Mouse (Mus musculus): ENCODE data around the gene Atp6v0e. TPM values are rescaled to one million over a fixed set of nuclear protein-coding genes. Genes with fewer than 3 reads are reported as not detected.
A peak's percentile ranks its signal among the peaks of the same experiment; 100 is the strongest.

The Atp6v0e gene
- polyA plus RNA-seq, 1 experiment = 112 TPM

GRCm38 (mm10) chr17:26633186-26633585, 29.8 kb upstream of the Atp6v0e start:
- no peak for TF ChIP-seq CTCF (IDR thresholded peaks at IDR 0.05; ENCODE audit: control insufficient read depth, insufficient read depth, low read length)
- TF ChIP-seq POLR2A (IDR thresholded peaks at IDR 0.05; ENCODE audit: borderline replicate concordance, control insufficient read depth, low read depth, low read length) = no peak
- Histone ChIP-seq H3K27ac (ENCODE audit: control insufficient read depth, insufficient read depth, low read depth, low read length, poor library complexity) (no peak overlapping the region), H3K4me1 (ENCODE audit: control insufficient read depth, insufficient read depth, low read length) (no peaks in the 10 kb centered on the region; the same call in 1 of the 2 replicates), H3K4me3 (replicated peaks; ENCODE audit: control insufficient read depth, low read depth, low read length) (no peak overlapping the region)
- WGBS = 86% methylated on average over 9 of the region's 9 CpGs

- 87% methylated on average over 9 of the region's 9 CpGs for WGBS
- no peak overlapping the region for H3K27ac ChIP-seq (ENCODE audit: control insufficient read depth, insufficient read depth, low read depth, low read length, poor library complexity)
Observed at GRCm38 (mm10) chr17:26633926-26634325, 29.1 kb upstream of the Atp6v0e start.

GRCm38 (mm10) chr17:26634539-26634938, 28.5 kb upstream of the Atp6v0e start:
- WGBS = 81% methylated on average over 7 of the region's 7 CpGs
- no peak for TF ChIP-seq CTCF (IDR thresholded peaks at IDR 0.05; ENCODE audit: control insufficient read depth, insufficient read depth, low read length)
- no peak for TF ChIP-seq POLR2A (IDR thresholded peaks at IDR 0.05; ENCODE audit: borderline replicate concordance, control insufficient read depth, low read depth, low read length)
- Histone ChIP-seq H3K27ac (ENCODE audit: control insufficient read depth, insufficient read depth, low read depth, low read length, poor library complexity) (no peak overlapping the region), H3K4me1 (ENCODE audit: control insufficient read depth, insufficient read depth, low read length) (no peaks in the 10 kb centered on the region), H3K4me3 (replicated peaks; ENCODE audit: control insufficient read depth, low read depth, low read length) (no peak overlapping the region)

More at GRCm38 (mm10) chr17:26633926-26634325, 29.1 kb upstream of the Atp6v0e start:
- Histone ChIP-seq H3K4me3 (replicated peaks; ENCODE audit: control insufficient read depth, low read depth, low read length) (no peak overlapping the region), H3K4me1 (ENCODE audit: control insufficient read depth, insufficient read depth, low read length) (no peaks in the 10 kb centered on the region)
- TF ChIP-seq POLR2A (IDR thresholded peaks at IDR 0.05; ENCODE audit: borderline replicate concordance, control insufficient read depth, low read depth, low read length) (no peak), CTCF (IDR thresholded peaks at IDR 0.05; ENCODE audit: control insufficient read depth, insufficient read depth, low read length) (no peak)

GRCm38 (mm10) chr17:26635951-26636350, 27.1 kb upstream of the Atp6v0e start:
- no peak for TF ChIP-seq POLR2A (IDR thresholded peaks at IDR 0.05; ENCODE audit: borderline replicate concordance, control insufficient read depth, low read depth, low read length)
- no peak for TF ChIP-seq CTCF (IDR thresholded peaks at IDR 0.05; ENCODE audit: control insufficient read depth, insufficient read depth, low read length)
- no peak overlapping the region for H3K27ac ChIP-seq (ENCODE audit: control insufficient read depth, insufficient read depth, low read depth, low read length, poor library complexity)
- no peaks in the 10 kb centered on the region; the same call in 1 of the 2 replicates for H3K4me1 ChIP-seq (ENCODE audit: control insufficient read depth, insufficient read depth, low read length)
- no peak overlapping the region for H3K4me3 ChIP-seq (replicated peaks; ENCODE audit: control insufficient read depth, low read depth, low read length)
- WGBS = 84% methylated on average over 7 of the region's 7 CpGs

- no peaks in the 10 kb centered on the region; the same call in 1 of the 2 replicates for H3K4me1 ChIP-seq (ENCODE audit: control insufficient read depth, insufficient read depth, low read length)
- H3K27ac ChIP-seq (ENCODE audit: control insufficient read depth, insufficient read depth, low read depth, low read length, poor library complexity) = no peak overlapping the region
- WGBS = 80% methylated on average over 4 of the region's 4 CpGs
- no peak for TF ChIP-seq POLR2A (IDR thresholded peaks at IDR 0.05; ENCODE audit: borderline replicate concordance, control insufficient read depth, low read depth, low read length)
- TF ChIP-seq CTCF (IDR thresholded peaks at IDR 0.05; ENCODE audit: control insufficient read depth, insufficient read depth, low read length) = no peak
- H3K4me3 ChIP-seq (replicated peaks; ENCODE audit: control insufficient read depth, low read depth, low read length) = no peak overlapping the region
Observed at GRCm38 (mm10) chr17:26637851-26638250, 25.2 kb upstream of the Atp6v0e start.

GRCm38 (mm10) chr17:26638655-26639054, 24.4 kb upstream of the Atp6v0e start:
- TF ChIP-seq CTCF (IDR thresholded peaks at IDR 0.05; ENCODE audit: control insufficient read depth, insufficient read depth, low read length) (peak; percentile 99), POLR2A (IDR thresholded peaks at IDR 0.05; ENCODE audit: borderline replicate concordance, control insufficient read depth, low read depth, low read length) (no peak)
- WGBS = 9% methylated on average over 7 of the region's 7 CpGs
- Histone ChIP-seq H3K4me3 (replicated peaks; ENCODE audit: control insufficient read depth, low read depth, low read length) (no peak overlapping the region), H3K4me1 (ENCODE audit: control insufficient read depth, insufficient read depth, low read length) (no peaks in the 10 kb centered on the region; the same call in 1 of the 2 replicates), H3K27ac (ENCODE audit: control insufficient read depth, insufficient read depth, low read depth, low read length, poor library complexity) (no peak overlapping the region)

GRCm38 (mm10) chr17:26639791-26640190, 23.2 kb upstream of the Atp6v0e start:
- no peaks in the 10 kb centered on the region; the same call in 1 of the 2 replicates for H3K4me1 ChIP-seq (ENCODE audit: control insufficient read depth, insufficient read depth, low read length)
- H3K27ac ChIP-seq (ENCODE audit: control insufficient read depth, insufficient read depth, low read depth, low read length, poor library complexity) = peak overlapping the region; percentile 47; the same call in 1 of the 2 replicates
- TF ChIP-seq CTCF (IDR thresholded peaks at IDR 0.05; ENCODE audit: control insufficient read depth, insufficient read depth, low read length) = no peak
- no peak overlapping the region for H3K4me3 ChIP-seq (replicated peaks; ENCODE audit: control insufficient read depth, low read depth, low read length)
- 30% methylated on average over 2 of the region's 2 CpGs for WGBS

GRCm38 (mm10) chr17:26640286-26640740, 22.7 kb upstream of the Atp6v0e start:
- peak overlapping the region; percentile 47 for H3K27ac ChIP-seq (ENCODE audit: control insufficient read depth, insufficient read depth, low read depth, low read length, poor library complexity)
- TF ChIP-seq CTCF (IDR thresholded peaks at IDR 0.05; ENCODE audit: control insufficient read depth, insufficient read depth, low read length) (no peak), POLR2A (IDR thresholded peaks at IDR 0.05; ENCODE audit: borderline replicate concordance, control insufficient read depth, low read depth, low read length) (no peak)
- WGBS = 57% methylated on average over 3 of the region's 3 CpGs
- no peak overlapping the region for H3K4me3 ChIP-seq (replicated peaks; ENCODE audit: control insufficient read depth, low read depth, low read length)
- H3K4me1 ChIP-seq (ENCODE audit: control insufficient read depth, insufficient read depth, low read length) = no peaks in the 10 kb centered on the region; the same call in 1 of the 2 replicates

GRCm38 (mm10) chr17:26643456-26643855, 19.6 kb upstream of the Atp6v0e start:
- Histone ChIP-seq H3K4me1 (ENCODE audit: control insufficient read depth, insufficient read depth, low read length) (no peaks in the 10 kb centered on the region; the same call in 1 of the 2 replicates), H3K4me3 (replicated peaks; ENCODE audit: control insufficient read depth, low read depth, low read length) (no peak overlapping the region), H3K27ac (ENCODE audit: control insufficient read depth, insufficient read depth, low read depth, low read length, poor library complexity) (no peak overlapping the region)
- WGBS = 92% methylated on average over 8 of the region's 8 CpGs
- no peak for TF ChIP-seq CTCF (IDR thresholded peaks at IDR 0.05; ENCODE audit: control insufficient read depth, insufficient read depth, low read length)
- TF ChIP-seq POLR2A (IDR thresholded peaks at IDR 0.05; ENCODE audit: borderline replicate concordance, control insufficient read depth, low read depth, low read length) = no peak
